Mouse (Mus musculus) cerebellum, adult 2 months (tissue): ENCODE measurements around the gene Tomm7.

Source experiments
- CTCF ChIP-seq: fragments of 200-500 bp; IDR thresholded peaks from 2 replicates; pipeline ENCODE4 v1.5.1; 2011; ENCODE audit warnings: low read depth, mild to moderate bottlenecking, control low read depth, low read length, moderate library complexity, borderline replicate concordance; ENCODE audit not compliant: insufficient read depth
- POLR2A ChIP-seq: fragments of 200-500 bp; IDR thresholded peaks from 2 replicates; pipeline ENCODE4 v1.6.1; 2011; ENCODE audit warnings: low read length, control low read depth, borderline replicate concordance; ENCODE audit not compliant: insufficient read depth

- TF ChIP-seq CTCF (no peak), POLR2A (no peak)
These were observed 12.2 kb upstream of the Tomm7 start for GRCm38 (mm10) chr5:23856164-23856563.
